Mouse (Mus musculus) layer of hippocampus, adult 9-11 months (tissue): ENCODE data around the gene Gm49336.

Experiments
- DNase-seq: peaks from one replicate; pipeline ENCODE4 v3.0.0; 2022

Gene Gm49336

DNA sequence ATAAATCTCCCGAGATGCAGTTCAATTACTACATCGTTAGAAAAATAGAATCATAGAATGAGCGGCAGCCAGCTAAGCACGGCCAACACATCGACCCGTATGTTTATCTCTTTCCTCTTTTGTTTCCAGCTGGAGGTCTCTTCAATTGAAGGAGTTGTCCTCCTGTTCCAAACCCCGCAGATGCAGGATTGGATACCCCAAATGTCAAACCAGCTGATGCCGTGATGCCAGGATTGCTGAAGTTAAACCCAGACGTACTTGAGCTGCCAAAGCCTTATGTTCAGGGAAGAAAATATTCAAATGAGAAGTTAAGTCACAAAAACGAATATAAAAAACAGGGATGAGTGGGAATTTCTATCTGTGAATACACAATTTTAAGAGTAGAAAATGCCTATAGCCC is 31.4 kb downstream of the Gm49336 start:
- peak; percentile 73 for DNase-seq

DNA sequence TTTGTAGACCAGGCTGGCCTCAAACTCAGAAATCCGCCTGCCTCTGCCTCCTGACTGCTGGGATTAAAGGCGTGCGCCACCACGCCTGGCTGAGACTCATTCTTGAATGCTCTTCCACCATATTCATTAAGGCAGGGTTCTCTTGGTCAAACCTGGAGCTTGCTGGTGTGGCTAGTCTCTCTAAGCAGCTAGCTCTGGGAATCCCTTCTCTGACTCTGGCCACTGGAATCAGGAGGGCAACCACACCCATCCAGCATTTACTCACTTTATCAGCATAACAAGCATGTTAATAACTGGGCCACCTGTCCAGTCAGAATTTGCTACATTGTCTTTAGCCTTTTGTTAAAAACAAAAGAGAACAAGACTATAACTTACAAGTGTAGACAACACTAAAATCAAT is 33.7 kb downstream of the Gm49336 start:
- DNase-seq: no peak

DNA sequence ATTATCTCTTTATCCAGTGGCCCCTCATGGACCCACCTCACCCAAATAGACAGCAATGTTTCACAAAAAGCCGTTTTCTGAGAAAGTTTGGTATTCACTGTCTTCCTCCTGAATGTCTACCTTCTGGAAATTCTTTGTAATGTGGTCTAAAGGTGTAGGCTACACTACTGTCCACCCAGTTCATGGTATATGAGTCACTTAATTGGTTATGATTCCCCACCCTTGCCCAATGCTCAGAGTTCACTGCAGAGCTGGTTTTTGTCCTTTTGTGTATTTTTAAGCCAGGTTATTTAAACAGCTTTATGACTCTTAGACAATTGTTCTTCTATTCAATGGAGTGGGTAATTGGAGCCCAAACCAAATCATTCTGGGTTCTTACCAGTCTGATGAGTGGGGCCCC is 35.2 kb downstream of the Gm49336 start:
- DNase-seq: no peak

DNA sequence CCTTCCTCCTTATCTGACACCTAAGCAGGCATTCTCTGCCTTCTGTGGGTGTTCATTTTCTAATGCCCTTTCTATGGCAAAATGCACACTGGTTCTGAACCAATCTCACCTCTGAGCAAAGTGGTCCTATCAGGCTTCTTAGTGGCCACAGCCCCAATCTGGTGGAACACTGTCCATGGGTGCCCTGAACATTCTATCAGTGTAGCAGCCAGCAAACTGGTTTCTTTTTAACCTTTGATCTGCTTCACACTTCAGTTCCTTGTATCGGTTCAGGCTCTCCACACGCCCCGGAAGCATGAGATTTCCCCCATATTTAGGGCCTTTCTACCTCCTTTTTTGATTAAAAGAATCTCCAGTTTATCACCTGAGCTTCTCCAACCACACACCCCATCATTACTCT is 36.3 kb downstream of the Gm49336 start:
- no peak for DNase-seq

GRCm38 (mm10) chr14:60214040-60214439 is 37.3 kb downstream of the Gm49336 start:
- no peak for DNase-seq

DNA sequence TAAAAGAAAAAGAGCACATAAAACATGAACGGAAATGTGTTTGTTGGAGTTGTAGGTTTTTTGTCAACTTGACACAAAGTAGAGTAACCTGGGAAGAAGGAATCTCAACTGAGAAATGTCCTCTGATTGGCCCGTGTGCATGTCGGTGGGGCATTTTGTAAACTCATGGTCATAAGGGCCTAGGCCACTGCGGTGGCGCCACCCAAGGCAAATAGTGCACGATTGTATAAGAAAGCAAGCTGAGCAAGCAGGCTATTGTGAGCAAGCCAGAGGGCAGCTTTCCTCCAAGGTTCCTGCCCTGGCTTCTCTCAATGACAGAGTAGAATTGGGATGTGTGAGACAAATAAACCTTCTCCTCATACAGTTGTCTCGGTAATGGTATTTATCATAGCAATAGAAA is 42.1 kb downstream of the Gm49336 start:
- no peak for DNase-seq

DNA sequence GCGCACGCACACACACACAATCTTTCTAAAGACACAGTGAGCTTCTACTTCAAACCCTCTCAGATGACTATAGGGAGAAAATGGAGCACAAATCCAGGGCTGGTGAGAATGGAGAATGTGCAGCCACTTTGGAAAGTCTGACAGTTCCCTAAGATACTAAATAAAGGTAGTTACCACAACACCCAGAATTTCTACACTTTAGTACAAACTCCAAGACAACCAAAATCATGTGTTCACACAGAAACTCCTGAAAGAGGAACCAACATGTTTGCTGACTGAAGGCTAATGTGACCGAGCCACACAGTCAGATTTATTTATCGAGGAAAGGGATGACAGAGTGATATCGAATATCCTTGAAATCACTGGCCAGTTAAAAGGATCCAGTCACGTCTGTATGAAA is 46.3 kb downstream of the Gm49336 start:
- DNase-seq: no peak

DNA sequence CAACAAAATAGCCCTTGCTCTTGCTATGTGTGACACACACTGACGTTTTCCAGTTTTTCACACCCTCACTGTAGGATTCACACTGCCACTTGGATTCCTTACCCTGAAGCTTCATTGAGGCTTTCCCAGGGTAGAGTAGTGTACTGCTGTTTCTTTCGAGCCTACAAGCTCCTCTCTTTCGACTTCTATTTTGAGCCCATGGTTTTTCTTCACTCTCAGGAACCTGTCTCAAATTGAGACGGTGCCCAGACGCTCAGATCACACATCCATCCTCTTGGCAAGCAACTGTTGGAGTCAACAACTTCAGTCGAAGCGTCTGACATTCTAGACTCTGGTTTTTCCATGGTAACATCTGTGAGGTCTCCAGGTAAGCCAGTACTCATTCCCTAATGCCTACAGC is 54.4 kb downstream of the Gm49336 start, which contains the start of gene Atp8a2:
Atp8a2 (minus strand) TSS at position 296 of the 400 bp plus-strand sequence.
- no peak for DNase-seq

GRCm38 (mm10) chr14:60195999-60196398 is 55.3 kb downstream of the Gm49336 start:
- no peak for DNase-seq

DNA sequence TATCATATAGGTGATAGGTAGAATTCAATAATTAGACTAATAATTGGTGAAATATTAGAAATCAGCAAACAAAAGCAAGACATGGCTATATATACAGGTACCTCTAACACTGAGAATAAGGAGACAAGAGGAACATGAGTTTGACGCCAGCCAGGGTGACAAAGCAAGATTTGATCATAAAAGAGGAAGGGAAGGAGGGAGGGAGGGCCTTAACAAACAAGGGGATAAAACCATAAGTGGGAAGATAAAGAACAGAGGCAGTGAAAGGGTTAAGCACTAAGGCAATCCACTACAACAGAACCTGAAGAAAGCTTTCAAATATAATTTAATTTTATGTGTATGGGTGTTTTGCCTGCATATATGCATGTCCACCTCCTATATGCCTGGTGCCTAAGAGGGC is 56.7 kb downstream of the Gm49336 start:
- no peak for DNase-seq

DNA sequence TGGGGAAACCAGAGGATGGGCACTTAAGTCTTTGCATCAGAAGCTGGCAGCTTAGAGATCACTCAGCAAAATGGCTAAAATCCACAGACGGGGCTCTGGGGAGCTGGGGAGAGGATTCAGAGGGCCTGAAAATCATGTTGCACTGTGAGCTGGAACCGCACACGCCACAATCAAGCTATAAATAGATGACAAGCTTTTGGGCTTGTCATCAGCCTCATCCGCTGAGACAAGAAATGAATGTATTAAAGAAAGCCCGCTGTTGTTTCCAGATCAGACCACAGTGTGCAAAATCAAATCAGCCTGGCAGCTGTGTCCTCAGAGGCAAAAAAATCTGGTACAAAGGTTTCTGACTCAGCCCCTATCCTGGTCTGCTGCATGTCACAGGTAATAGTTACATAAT is 61.5 kb downstream of the Gm49336 start:
- no peak for DNase-seq

- DNase-seq: peak; percentile 17
Observed at GRCm38 (mm10) chr14:60188201-60188825, 63.0 kb downstream of the Gm49336 start.

DNA sequence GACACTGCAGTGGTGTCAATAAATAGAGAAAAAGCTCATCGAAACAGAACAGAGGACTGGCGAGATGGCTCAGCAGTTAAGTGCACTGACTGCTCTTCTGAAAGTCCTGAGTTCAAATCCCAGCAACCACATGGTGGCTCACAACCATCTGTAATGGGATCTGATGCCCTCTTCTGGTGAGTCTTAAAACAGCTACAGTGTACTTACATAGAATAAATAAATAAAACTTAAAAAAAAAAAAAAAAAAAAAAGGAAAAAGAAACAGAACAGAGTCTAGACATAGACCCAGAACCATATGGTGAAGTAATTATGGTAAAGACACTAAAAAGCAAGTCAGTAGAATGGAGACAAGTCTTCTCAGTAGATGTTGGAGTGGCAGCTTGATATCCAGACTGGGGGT is 70.0 kb downstream of the Gm49336 start:
- no peak for DNase-seq

DNA sequence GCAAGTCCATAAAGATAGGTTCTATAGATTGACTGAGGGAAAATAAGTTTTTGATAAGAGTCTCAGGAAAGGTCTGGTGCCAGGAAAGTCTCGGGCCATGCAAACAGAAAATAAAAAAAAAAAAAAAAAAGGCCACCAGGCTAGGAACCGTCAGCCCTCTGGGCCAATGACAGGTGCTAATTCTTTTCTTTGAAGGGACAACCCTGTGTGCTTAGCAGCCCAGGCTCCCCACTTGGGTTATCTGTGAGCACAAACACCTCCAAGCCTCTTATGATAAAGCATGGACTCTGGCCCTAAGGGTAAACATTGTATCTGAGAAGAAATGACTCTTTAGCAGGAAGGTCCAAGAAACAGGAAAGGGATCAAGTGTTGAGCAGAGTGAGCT is 72.7 kb downstream of the Gm49336 start:
- DNase-seq: no peak

GRCm38 (mm10) chr14:60177614-60178570 is 73.4 kb downstream of the Gm49336 start:
- peak; percentile 38 for DNase-seq

DNA sequence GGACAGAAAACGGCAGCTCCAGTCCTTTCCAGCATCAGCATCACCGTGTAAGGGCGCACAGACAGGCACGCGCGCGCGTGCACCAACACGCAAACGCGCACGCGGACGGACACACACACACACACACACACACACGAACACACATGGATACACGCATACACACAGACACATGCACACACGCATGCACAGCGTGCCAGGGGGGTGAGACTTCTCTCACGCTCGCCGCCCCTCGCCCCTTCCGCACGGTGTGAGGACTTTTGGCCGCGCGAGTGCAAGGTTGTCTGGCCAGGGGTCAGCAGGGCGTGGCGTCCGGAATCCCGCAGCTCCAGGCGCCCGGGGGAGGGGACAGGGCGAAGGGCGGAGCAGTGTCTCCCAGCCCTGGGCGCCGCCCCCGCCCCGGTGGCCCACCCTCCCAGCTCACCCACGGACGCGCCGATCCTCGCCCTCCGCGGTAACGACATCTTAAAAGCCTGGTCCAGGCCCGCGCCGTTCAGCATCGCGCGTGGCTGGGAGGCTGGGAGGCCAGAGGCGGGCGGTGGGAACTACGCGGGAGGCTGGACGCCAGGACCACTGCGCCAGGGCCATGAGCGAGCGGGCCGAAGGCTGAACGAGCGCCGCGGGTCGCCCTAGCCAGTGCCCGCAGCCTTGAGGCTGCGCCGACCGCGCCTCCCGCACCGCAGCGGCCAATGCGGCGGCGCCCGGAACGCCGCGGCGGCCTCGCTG is 74.3 kb downstream of the Gm49336 start:
- peak; percentile 76 for DNase-seq

DNA sequence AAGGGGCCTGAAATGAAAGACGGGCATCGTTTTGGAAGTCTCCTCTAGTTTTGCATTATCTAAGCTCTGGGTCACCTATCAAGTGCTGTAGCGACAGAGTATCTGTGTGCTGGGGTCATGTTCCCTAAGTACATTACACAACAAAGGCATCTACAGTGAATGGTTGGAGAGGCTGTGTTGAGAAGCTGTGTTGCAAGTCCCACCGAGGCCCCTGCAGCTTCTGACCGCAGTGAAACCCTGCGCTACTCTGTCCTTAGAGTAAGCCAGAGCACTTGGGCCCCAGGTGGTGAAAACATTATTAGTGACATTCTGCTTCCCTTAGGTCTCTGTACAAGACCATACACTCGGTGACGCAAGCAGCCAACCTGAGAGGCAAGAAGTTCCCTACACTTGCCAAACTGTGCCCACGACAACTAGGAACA is 74.8 kb downstream of the Gm49336 start:
- DNase-seq: no peak

GRCm38 (mm10) chr14:60172286-60173055 is 78.8 kb downstream of the Gm49336 start:
- DNase-seq: no peak

GRCm38 (mm10) chr14:60170845-60171610 is 80.3 kb downstream of the Gm49336 start:
- no peak for DNase-seq

- no peak for DNase-seq
Observed at GRCm38 (mm10) chr14:60163367-60163766, 87.9 kb downstream of the Gm49336 start.
